In genomic region chr3:139297909-139298308, GRCm38 (mm10) we compare ENCODE assay signal across 10 mouse cellular contexts.
DNase-seq lines count a peak whose midpoint lies in the region.
"Had no signal": no experiment of that assay in that cellular context is flagged by ENCODE, and none has a peak within 500 bp of the region (broad histone marks: within the 10 kb centered on the region; RNA-seq: fewer than 3 reads in every experiment).

No protein-coding gene starts in this region.

- peak; percentile 17 for DNase-seq in cerebellum, adult 9-10 months
- no peak for DNase-seq in cerebellum, postnatal 4 days (ENCODE audit: low spot score in 2 of 2)
- peak; percentile 5 for DNase-seq in left cerebral cortex, adult 11 months (ENCODE audit: low spot score)
- no peak for DNase-seq in left cerebral cortex, adult 8-10 months (ENCODE audit: low spot score in 2 of 2)
- DNase-seq in Muller cell, postnatal 12 days (ENCODE audit: inconsistent ontology term), result peak; percentile 28
- peak; percentile 16 for DNase-seq in hindlimb bud, embryonic 11.5 days (ENCODE audit: extremely low spot score, low read depth, low spot score)
- no peak for DNase-seq in thymus, postnatal 14 days
- no peak for DNase-seq in right cerebral cortex, postnatal 25 days
- DNase-seq: adrenal gland, adult 2 months; layer of hippocampus, postnatal 36 days had no signal

Comparison
In these comparisons a context has a peak if more than half of its experiments do, and no peak if none do; other contexts are left out.
1. DNase-seq: peak in cerebellum, adult 9-10 months (single experiment), left cerebral cortex, adult 11 months (single experiment), Muller cell, postnatal 12 days (single experiment) and hindlimb bud, embryonic 11.5 days (single experiment); none in cerebellum, postnatal 4 days (0 of 2), left cerebral cortex, adult 8-10 months (0 of 2), thymus, postnatal 14 days (single experiment) and right cerebral cortex, postnatal 25 days (single experiment).